Mouse (Mus musculus) heart, embryonic 11.5 days (tissue): ENCODE results near the gene Slc51b. TPM values are rescaled to one million over a fixed set of nuclear protein-coding genes. Genes with fewer than 3 reads are reported as not detected.

Experiments
- ATAC-seq: fragments of 200-750 bp; cut with Nextera tagmentation; replicated peaks from 2 replicates; pipeline ENCODE4 v1.8.0; 2017; ENCODE audit warnings: moderate library complexity; ENCODE audit not compliant: insufficient number of reproducible peaks, low FRiP score, low TSS enrichment
- H3K27ac ChIP-seq: fragments of 300-500 bp; sonication (generic); 2 replicates; pipeline ENCODE4 v1.5.1; 2014; ENCODE audit warnings: mild to moderate bottlenecking, low read depth, low read length
- H3K27me3 ChIP-seq: fragments of 300-500 bp; sonication (generic); 2 replicates; pipeline ENCODE4 v1.6.1; 2014; ENCODE audit warnings: mild to moderate bottlenecking, low read length, mixed read lengths; ENCODE audit not compliant: control insufficient read depth, insufficient read depth
- H3K36me3 ChIP-seq: fragments of 300-500 bp; sonication (generic); 2 replicates; pipeline ENCODE4 v1.6.1; 2014; ENCODE audit warnings: mild to moderate bottlenecking, low read length, moderate library complexity, mixed read lengths; ENCODE audit not compliant: control insufficient read depth, insufficient read depth
- H3K4me1 ChIP-seq: fragments of 300-500 bp; sonication (generic); 2 replicates; pipeline ENCODE4 v1.6.1; 2014; ENCODE audit warnings: low read length; ENCODE audit not compliant: control insufficient read depth, insufficient read depth
- H3K4me2 ChIP-seq: fragments of 300-500 bp; sonication (generic); 2 replicates; pipeline ENCODE4 v1.6.1; 2014; ENCODE audit warnings: mild to moderate bottlenecking, moderate library complexity
- H3K4me3 ChIP-seq: fragments of 300-500 bp; sonication (generic); 2 replicates; pipeline ENCODE4 v1.5.1; 2014; ENCODE audit warnings: low read depth, low read length
- H3K9ac ChIP-seq: fragments of 300-500 bp; sonication (generic); 2 replicates; pipeline ENCODE4 v1.6.1; 2014; ENCODE audit warnings: mild to moderate bottlenecking, low read depth, low read length, moderate library complexity
- H3K9me3 ChIP-seq: fragments of 300-500 bp; sonication (generic); replicated peaks from 2 replicates; pipeline ENCODE4 v1.6.1; 2016; ENCODE audit warnings: low read length; ENCODE audit not compliant: control insufficient read depth
- WGBS: fragments of 180-500 bp; shearing (Covaris S2); extraction: QIAGEN DNeasy Blood & Tissue Kit; methylation state at CpG from one replicate; pipeline ENCODE4 v1.1.7; 2014; ENCODE audit not compliant: insufficient replicate concordance; 5-methylcytosine and 5-hydroxymethylcytosine counted together
- polyA plus RNA-seq: library from polyadenylated mRNA; unstranded; fragments of >200 nt; fragmentation: Nextera tagmentation; extraction: Ambion mirVana; gene quantifications from 2 replicates; pipeline ENCODE4 v1.2.1, GENCODE M21; 2014

The Slc51b gene
- polyA plus RNA-seq, 1 experiment from 2014 or later, result not detected

DNA sequence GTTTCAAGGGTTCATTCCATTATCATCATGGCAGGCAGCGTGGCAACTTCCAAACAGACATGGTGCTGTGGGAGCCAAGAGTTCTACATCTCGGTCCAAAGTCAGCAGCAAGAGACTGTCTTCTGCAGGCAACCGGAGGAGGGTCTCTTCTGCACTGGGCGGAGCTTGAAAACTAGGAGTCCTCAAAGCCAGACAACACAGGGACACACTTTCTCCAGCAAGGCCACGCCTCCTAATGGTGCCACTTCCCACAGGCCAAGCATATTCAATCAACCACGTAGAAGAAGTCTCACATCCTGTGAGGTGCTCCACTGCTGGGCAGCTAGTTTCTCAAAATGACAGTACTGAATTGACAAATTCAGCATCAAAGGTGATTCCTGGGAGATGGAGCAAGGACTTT is 25.2 kb upstream of the Slc51b start:
- no peaks in the 10 kb centered on the region for H3K4me1 ChIP-seq
- no peaks in the 10 kb centered on the region for H3K27me3 ChIP-seq
- no peak overlapping the region for H3K27ac ChIP-seq
- no peak overlapping the region for H3K4me2 ChIP-seq
- ATAC-seq, result no peak
- no peak overlapping the region for H3K9ac ChIP-seq
- WGBS, result 87% methylated on average over 6 of the region's 6 CpGs
- no peaks in the 10 kb centered on the region for H3K9me3 ChIP-seq
- H3K36me3 ChIP-seq, result peaks cover 17% of the 10 kb centered on the region
- H3K4me3 ChIP-seq, result no peak overlapping the region

DNA sequence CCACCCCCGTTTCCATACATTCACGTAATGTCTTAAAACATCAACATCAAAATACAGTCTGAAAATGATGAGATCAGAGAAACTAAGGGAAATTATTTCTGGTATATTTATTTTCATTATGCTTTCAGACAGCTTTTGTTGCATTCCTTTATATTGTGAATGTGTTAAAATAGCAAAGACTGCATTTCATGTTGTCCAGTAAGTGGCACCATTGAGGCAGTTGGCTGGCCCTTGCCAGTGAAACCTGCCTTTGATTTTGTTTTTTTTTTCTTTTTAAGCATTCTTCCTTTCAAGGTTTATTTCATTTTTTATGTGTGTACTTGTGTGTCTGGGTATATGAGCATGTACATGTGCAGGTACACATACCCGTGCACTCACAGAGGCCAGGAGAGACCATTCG is 21.9 kb upstream of the Slc51b start:
- no peak overlapping the region for H3K27ac ChIP-seq
- no peak overlapping the region for H3K9ac ChIP-seq
- no peak overlapping the region for H3K4me3 ChIP-seq
- no peak overlapping the region for H3K4me2 ChIP-seq
- ATAC-seq, result no peak
- H3K4me1 ChIP-seq, result no peaks in the 10 kb centered on the region
- no peaks in the 10 kb centered on the region for H3K9me3 ChIP-seq
- no peaks in the 10 kb centered on the region for H3K27me3 ChIP-seq
- peaks cover 20% of the 10 kb centered on the region for H3K36me3 ChIP-seq
- WGBS, result 91% methylated on average over 4 of the region's 4 CpGs

DNA sequence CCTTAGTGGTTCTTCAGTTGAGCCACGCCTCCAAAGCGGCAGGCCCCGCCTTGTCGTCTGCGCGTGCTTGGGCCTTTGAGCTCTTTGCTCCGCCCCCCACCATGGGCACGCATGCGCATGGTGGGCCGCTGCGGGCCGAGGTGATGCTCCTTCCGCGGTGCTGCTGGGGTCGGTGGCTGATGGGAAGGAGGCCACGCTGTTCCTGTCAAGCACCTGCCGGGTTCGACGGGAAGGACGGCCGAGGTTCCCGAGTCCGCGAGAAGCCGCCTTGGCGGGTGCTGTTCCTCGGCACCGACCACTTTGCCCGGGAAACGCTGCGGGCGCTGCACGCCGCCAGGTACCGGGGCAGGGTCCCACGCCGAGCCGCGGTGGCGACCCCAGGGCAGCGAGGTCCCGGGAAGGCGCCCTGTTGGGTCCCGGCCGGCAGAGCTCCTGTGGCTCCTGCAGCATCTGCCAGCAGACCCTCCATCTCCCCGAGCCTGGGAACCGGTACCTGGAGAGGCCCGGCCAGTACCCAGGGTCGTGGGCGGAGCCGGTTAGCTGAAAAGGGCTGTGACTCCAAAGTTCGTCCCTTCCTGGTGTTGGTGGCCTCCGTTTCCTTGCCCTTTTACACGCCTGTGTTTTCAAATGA is 13.0 kb upstream of the Slc51b start, which contains the start of gene Mtfmt:
Gene Mtfmt, plus strand, starts transcription at position 112 of the 631 bp plus-strand sequence.
- 0 out of 2 replicates have a peak within 1 kb of the TSS, but pooled peaks have one; percentile 25 for H3K27ac ChIP-seq
- ATAC-seq, result peak; percentile 74
- H3K4me3 ChIP-seq, result peak within 1 kb of the TSS; percentile 89
- H3K4me1 ChIP-seq, result peaks cover 4% of the 10 kb centered on the region; the same call in 1 of the 2 replicates
- under 1% methylated on average over 52 of the region's 54 CpGs for WGBS
- H3K27me3 ChIP-seq, result no peaks in the 10 kb centered on the region
- H3K4me2 ChIP-seq, result peak within 1 kb of the TSS; percentile 65
- peak within 1 kb of the TSS; percentile 82 for H3K9ac ChIP-seq
- 0 out of 2 replicates have a peak, but pooled peaks cover 2% of the 10 kb centered on the region for H3K36me3 ChIP-seq
- no peaks in the 10 kb centered on the region for H3K9me3 ChIP-seq

DNA sequence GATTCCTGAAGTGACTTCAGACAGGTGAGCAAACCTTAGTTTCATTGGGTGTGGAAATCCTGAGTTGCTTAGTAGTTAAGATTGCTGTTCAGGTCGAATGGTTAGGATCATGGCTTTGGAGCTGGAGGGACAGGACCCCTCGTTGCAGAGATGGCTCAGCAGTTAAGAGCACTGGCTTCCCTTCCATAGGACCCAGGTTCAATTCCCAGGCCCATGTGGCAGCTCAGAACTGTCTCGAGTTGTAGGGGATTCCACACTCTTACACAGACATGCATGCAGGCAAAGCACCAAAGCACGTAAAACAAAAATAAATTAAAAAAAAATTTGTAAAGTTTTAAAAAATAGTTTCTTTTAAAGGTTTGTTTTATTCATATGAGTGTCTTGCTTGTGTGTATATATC is 12.5 kb upstream of the Slc51b start:
- no peak overlapping the region for H3K27ac ChIP-seq
- no peak overlapping the region for H3K4me3 ChIP-seq
- no peak overlapping the region for H3K9ac ChIP-seq
- no peak overlapping the region for H3K4me2 ChIP-seq
- H3K36me3 ChIP-seq, result no peaks in the 10 kb centered on the region
- 75% methylated on average over 4 of the region's 4 CpGs for WGBS
- no peaks in the 10 kb centered on the region for H3K27me3 ChIP-seq
- H3K4me1 ChIP-seq, result peaks cover 4% of the 10 kb centered on the region; the same call in 1 of the 2 replicates
- H3K9me3 ChIP-seq, result no peaks in the 10 kb centered on the region
- 0 out of 2 replicates have a peak, but pooled peaks have one; percentile 7 for ATAC-seq

DNA sequence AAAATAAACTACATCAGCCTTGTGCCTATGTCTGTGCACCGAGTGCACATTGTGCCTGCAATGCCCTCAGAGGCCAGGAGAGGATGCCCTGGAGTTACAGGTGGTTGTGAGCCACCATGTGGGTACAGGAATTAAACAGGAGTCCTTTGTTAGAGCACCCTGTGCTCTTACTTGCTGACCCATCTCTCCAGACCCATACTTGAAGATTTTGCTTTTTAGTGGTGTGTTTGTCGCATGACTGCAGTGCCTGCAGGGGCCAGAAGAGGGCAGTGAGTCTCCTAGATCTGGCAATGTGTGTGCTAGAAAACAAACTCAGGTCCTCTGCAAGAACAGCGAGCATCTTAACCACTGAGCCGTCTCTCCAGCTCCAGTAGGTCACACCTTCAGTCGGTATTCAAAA is 11.4 kb upstream of the Slc51b start:
- WGBS, result 57% methylated on average over 5 of the region's 5 CpGs
- no peak for ATAC-seq
- Histone ChIP-seq H3K4me1 (peaks cover 4% of the 10 kb centered on the region; the same call in 1 of the 2 replicates), H3K9me3 (no peaks in the 10 kb centered on the region), H3K27me3 (no peaks in the 10 kb centered on the region), H3K4me3 (no peak overlapping the region), H3K4me2 (no peak overlapping the region), H3K9ac (no peak overlapping the region), H3K27ac (no peak overlapping the region), H3K36me3 (no peaks in the 10 kb centered on the region)

DNA sequence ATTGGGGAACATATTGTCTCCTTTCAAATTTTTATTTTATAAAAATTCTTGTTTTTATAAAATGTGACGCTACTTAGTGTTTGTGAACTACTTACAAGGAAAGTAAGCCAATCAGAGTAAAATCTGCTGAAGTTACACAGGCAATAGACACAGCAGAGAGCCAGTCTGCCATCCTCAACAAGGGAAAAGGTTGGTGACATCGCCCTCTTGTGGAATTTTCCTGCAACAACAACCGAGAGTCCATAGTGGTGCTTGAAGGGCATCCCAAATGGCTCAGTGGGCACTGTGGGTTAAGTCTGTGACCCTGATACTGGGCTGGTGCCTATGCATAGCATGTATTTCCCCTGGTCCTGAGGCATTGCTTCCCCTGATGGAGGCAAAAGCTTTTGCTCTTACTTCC is 9.5 kb upstream of the Slc51b start:
- ATAC-seq, result no peak; the same call in 1 of the 2 replicates
- Histone ChIP-seq H3K4me1 (peaks cover 4% of the 10 kb centered on the region; the same call in 1 of the 2 replicates), H3K9me3 (no peaks in the 10 kb centered on the region), H3K4me2 (no peak overlapping the region), H3K4me3 (no peak overlapping the region), H3K36me3 (no peaks in the 10 kb centered on the region), H3K27ac (no peak overlapping the region), H3K27me3 (no peaks in the 10 kb centered on the region), H3K9ac (no peak overlapping the region)
- WGBS, result 4% methylated on average over 3 of the region's 3 CpGs

DNA sequence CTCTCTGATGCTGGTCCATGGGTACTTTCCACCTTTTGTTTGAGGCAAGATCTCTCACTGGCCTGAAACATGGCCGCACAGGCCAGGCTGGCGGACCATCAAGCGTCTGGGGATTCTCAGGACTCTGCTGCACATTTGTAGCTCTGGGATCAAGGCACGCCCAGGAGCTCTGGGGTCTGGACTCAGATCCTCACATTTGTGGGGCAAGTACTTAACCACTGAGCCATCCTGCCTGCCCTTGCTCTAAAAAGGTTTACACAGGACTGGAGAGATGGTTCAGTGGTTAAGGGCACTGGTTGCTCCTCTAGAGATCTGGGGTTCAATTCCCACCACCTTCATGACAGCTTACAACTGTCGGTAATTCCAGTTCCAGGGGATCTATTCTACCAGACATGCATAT is 8.2 kb upstream of the Slc51b start:
- no peaks in the 10 kb centered on the region for H3K36me3 ChIP-seq
- ATAC-seq, result no peak

DNA sequence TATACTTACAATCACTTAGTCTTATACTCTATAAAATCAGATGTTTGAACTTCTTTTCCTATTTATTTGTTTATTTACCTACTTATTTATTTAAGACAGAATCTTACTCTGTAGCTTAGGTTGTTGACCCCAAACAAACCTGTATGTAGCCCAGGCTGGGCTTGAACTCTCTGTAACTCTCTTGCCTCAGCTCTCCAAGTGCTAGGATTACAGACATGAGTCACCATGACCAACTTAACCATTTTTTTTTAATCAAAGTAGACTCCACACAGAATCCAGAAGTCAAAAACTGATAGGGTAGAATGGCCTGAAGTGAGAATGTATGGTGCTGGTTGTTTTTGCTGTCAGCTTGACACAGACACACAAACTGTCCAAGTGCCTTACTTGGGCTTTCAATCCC is 7.6 kb upstream of the Slc51b start:
- no peak overlapping the region for H3K27ac ChIP-seq
- no peak overlapping the region for H3K9ac ChIP-seq
- no peaks in the 10 kb centered on the region for H3K4me1 ChIP-seq
- H3K9me3 ChIP-seq, result no peaks in the 10 kb centered on the region
- ATAC-seq, result no peak
- H3K36me3 ChIP-seq, result no peaks in the 10 kb centered on the region
- no peaks in the 10 kb centered on the region for H3K27me3 ChIP-seq
- no peak overlapping the region for H3K4me3 ChIP-seq
- no peak overlapping the region for H3K4me2 ChIP-seq

More for the DNA sequence above, 8.2 kb upstream of the Slc51b start:
- Histone ChIP-seq H3K27ac (no peak overlapping the region), H3K27me3 (no peaks in the 10 kb centered on the region), H3K9ac (no peak overlapping the region), H3K9me3 (no peaks in the 10 kb centered on the region), H3K4me3 (no peak overlapping the region), H3K4me2 (no peak overlapping the region), H3K4me1 (no peaks in the 10 kb centered on the region)
- 86% methylated on average over 5 of the region's 5 CpGs for WGBS

DNA sequence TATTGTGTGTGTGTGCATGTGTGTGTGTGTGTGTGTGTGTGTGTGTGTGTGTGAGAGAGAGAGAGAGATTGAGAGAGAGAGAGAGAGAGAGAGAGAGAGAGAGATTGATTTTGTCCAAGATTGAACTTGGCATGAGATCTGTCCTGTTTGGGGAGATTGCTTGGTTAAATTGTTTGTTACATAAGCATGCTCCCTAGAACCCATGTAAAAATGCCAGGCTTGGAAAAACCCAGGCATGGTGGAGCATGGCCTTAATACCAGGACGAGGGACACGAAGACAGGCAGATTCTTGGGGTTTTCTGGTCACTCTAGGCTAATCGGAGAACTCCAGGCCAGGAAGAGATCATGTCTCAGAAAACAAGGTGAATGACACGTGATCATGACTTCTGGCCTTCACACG is 5.2 kb upstream of the Slc51b start:
- H3K27ac ChIP-seq, result no peak overlapping the region
- H3K36me3 ChIP-seq, result no peaks in the 10 kb centered on the region
- 85% methylated on average over 5 of the region's 5 CpGs for WGBS
- no peaks in the 10 kb centered on the region for H3K9me3 ChIP-seq
- no peaks in the 10 kb centered on the region for H3K27me3 ChIP-seq
- no peaks in the 10 kb centered on the region for H3K4me1 ChIP-seq
- no peak overlapping the region for H3K4me3 ChIP-seq
- no peak for ATAC-seq
- no peak overlapping the region for H3K4me2 ChIP-seq
- no peak overlapping the region for H3K9ac ChIP-seq
